Mouse (Mus musculus): ENCODE measurements around the gene U2af2.
"Not testable (repeated sequence)": the region's sequence is repeated elsewhere in the genome, so short reads cannot be mapped to it uniquely, and the experiment has no call there.

Gene U2af2

DNA sequence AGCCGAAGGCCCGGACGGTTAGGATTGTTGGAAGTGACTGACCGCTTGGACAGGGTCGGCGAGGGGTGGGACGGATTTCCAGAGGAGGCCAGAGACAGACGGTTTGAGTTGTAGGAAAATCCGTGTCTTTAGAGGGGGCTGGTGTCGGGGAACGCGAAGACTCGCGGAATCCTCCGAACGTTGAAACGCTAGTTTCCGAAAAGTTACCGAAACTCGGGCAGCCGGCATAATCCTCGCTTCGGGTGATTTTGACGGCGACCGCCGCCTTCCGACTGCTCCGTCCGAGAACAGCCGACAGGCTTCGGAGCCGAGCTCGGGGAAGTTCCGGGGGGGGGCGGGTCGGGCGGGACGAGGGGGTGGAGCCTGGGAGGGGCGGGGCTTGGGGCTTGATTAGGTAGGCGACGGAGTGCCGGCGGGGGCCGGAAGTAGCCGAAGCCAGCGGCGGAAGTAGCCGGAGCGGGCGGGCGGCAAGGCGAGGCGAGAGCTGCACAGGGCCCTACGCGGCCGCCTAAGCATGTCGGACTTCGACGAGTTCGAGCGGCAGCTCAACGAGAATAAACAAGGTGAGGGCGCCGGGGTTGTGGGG lies at the start of gene U2af2:
U2af2 (plus strand) TSS at position 370 of the 586 bp plus-strand sequence.
- peak; percentile 94 for DNase-seq (ENCODE audit: low spot score)

DNA sequence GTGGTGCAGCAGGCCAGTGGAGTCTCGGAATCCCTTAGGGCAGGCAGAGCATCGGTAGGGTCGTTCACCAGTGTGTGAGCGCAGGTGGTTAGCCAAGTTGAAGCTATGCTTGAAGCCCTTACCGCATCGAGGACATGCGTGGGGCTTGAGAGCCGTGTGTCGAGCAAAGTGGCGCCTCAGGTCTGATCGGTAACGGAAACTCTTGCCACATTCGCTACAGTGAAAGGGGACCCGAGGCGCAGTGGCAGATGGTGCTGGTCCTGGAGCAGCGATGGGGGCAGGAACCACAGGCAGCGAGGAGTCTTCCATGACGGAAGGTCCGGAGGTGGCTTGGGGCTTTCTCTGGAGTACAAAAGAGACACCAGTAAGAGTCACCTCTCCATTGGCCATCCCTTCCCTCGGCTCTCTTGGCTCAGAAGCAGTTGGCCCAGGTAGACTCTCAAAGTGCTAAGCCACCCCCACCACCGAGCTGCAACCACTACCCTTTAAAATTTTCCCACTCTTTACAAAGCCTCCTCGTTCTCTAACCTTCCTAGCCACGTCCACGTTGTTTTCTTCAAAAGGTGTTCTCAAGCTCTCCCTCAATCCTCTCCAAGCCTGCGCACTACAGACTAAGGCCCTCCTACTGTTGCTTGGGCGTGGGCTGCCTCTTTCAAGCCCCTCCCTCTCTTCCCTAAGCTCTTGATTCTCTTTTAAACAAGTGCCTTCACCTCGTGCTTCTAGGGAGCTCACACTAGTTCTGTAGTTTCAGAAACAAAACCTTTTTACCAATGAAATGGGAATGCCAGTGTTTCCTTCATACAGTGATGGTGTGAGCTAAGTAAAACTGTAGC lies 49.0 kb upstream of the U2af2 start:
- no peak for DNase-seq (ENCODE audit: low spot score)

DNA sequence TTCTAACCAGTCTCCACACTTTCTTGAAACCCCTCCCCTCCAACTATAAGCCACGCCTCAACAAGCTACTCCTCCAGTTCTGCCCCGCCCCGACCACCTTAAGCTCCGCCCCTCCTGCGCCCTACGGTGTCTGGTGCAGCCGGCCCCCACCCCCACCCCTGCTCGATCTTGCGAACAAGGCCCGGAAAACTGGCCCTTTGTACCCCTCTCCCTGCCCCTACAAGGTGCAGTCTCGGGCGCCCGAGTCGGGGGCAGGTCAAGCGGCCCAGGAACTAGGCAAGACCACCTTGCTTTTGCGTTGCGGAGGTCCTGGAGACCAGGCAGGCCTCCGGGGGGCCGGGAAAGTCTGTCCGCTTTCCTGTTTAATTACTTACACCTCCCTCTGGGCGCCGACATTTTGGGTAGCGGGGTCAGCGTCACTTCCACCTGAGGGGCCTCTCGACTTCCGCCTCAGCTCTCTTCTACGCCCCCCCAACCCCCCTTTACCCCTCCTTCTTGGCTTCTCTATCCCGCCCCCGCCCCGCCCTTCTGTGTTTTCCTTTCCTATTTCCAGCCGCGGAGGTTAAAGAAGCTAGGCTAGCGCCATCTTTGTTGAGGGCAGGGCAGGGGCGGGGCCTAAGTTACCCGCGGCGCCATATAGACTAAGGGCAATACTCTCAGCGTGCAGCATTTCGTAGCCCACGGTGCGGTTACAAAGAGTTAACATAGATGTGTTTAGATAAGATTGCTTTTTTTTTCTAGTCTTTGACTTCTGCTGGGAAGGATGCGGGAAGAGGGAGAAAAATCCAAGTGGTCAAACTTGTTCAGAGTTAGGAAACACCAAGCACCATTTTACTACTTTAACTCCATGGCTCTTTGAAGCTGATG lies 47.5 kb upstream of the U2af2 start, which contains the start of the genes Zfp524 and Fiz1:
Zfp524 (plus strand) TSS at position 165 of the 867 bp plus-strand sequence.
Fiz1 (minus strand) TSS at position 447 of the 867 bp plus-strand sequence.
- DNase-seq (ENCODE audit: low spot score): peak; percentile 98

DNA sequence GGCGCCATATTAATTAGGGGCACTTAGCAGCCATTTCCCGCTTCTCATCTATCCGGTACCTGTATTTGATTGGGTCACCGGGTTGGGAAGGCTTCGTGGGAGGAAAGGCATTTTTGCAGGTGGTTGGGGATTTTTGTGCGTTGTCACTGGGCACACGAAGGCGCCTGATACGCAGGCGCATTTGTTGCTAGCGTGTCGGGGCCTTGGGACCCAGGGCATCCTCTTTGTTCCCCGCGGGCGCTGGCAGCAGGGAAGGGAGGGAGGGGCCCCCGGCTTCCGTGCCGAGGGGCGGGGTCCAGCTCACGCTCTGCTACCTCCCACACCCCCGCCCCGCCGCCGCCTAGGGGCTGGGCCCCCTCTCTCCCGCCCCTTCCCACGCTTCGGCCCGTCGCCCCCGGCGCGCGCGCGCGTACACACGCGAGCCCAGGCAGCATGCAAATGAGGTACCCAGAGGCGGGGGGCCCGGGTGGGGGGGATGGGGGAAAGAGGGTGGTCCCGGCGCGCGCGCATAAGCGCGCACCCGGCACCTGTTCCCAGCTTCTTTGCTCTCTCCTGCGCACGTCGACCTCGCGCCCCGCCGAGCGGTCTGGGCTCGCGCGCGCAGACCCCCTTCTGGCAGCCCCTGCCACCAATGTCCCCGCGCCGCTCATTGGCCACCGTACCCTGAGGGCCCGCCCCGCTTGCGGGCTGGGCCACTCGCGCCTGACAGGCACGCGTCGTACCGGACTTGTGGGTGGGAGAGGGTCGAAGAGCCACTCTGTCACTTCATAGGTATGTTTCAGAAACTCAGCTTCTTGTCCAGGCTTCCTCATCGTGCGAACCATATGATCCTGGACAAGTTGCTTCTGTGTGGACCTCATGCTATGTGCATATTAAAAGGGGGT lies 46.6 kb upstream of the U2af2 start, which contains the start of gene Gm44973:
Gm44973 (plus strand) TSS at position 379 of the 884 bp plus-strand sequence.
- peak; percentile 95 for DNase-seq (ENCODE audit: low spot score)

DNA sequence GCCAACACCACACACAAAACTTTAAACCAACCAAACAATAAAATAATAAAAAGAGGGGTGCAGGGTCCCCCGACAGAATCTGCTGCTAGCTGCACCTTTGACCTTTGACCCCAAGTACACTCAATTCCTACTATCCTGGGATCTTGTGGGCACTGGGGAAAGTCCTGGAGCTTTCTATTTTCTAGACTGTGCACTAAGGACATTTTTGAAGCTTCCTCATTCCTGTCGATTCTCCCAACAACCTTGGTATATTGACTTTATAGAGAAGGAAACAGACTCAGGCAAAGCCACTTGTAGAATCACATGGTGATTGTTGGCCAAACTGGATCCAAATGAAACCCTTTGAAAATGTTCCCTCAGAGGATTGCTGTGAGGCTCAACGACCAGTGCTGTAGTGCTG lies 45.9 kb upstream of the U2af2 start:
- DNase-seq (ENCODE audit: low spot score): no peak

DNA sequence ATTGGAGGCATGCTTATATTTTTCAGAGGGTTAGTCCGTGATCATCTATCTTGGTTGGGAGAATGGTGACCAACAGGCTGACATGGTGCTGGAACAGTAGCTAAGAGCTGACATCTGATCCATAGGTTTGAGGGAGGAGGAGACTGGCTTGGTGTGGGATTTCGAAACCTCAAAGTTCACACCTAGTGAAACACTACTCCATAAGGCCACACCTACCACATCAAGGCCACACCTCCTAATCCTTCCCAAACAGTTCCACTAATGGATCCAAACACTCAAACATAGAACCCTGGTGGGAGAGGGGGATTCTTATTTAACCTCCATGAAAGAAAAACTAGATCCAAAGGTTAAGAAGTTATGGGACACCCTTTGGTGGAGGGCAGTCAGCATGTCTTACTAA lies 45.0 kb upstream of the U2af2 start:
- DNase-seq (ENCODE audit: low spot score): no peak

DNA sequence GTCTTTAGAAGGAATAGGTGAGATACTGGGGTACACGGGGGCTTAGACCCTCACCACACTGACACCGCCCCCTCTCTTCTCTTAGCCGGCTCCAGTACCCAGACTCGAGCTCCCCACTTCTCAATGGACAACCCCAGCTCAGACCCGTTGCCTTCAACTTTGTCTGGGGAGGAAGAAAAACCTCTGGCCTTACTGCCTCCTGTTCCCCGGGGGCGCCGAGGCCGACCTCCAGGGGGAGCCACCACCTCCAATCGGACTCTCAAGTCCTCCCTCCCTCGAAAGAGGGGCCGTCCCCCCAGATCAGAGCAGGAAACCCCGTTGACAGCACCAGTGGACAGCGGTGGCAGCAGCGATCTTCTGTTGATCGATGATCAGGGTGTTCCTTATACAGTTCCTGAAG lies 44.6 kb upstream of the U2af2 start:
- DNase-seq (ENCODE audit: low spot score): no peak

DNA sequence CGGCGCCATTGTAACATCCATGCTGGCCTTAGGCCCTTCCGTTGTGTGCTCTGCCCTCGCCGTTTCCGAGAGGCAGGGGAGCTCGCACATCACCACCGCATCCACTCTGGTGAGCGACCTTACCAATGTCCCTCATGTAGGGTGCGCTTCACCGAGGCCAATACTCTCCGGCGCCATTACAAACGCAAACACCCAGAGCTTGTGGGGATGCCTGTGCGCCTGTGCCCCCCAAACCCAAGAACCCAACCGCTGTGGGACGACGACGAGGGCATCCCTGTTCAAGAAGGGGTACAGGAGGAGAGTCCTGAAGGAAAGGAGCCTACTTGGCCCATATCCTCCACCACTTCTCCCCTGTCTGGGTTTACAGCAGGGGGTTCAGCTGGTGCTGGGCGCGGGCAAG lies 44.0 kb upstream of the U2af2 start:
- no peak for DNase-seq (ENCODE audit: low spot score)

DNA sequence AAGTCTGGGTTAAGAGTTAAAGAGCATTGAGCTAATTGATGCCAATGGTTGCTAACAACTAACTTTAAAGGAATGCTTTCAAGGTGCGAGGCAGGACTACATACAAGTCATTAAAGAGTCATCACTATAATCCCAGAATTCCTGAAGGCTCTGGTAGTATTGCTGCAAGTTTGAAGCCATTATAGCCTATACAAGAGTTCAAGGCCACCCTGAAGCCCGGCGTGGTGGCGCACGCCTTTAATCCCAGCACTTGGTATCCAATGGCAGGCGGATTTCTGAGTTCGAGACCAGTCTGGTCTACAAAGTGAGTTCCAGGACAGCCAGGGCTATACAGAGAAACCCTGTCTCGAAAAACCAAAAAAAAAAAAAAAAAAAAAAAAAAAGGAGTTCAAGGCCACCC lies 42.4 kb upstream of the U2af2 start:
- not testable (repeated sequence) for DNase-seq (ENCODE audit: low spot score)

DNA sequence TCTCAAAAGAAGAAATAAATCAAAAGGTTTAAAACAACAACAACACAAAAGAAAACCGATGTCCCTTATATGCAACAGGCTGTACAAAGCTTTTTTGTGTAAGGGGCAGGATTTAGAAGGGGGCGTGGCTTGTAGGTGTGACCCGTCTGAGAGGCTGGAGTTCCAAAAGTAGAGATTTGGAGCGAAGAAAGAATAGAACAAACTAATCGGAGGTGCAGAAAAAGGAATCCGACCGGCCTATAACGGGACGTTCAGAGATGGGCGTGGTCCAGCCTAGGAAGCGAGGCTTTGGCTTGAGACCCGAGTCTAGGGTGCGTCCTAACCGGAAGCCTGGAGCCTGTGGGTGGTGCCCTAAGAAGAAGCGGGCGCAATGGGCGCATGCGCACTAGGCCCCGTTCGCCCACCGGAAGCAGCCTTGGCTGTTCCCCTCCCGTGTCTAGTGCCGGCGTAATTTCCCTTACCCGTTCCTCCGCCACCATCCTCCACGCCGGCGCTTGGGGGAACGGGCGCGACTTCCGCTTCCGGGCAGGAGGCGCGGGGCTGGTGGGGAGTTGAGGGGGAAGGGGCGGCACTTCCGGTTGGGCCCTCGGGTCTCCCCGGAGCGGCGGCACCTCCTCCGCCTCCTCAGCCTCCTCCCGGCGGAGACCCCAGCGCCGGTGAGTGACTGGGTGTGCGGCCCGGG lies 41.8 kb upstream of the U2af2 start, which contains the start of the genes Zfp865 and Ccdc106:
Zfp865 (plus strand) TSS at position 377 of the 682 bp plus-strand sequence.
Ccdc106 (plus strand) TSS at position 554 of the 682 bp plus-strand sequence.
- peak; percentile 99 for DNase-seq (ENCODE audit: low spot score)

DNA sequence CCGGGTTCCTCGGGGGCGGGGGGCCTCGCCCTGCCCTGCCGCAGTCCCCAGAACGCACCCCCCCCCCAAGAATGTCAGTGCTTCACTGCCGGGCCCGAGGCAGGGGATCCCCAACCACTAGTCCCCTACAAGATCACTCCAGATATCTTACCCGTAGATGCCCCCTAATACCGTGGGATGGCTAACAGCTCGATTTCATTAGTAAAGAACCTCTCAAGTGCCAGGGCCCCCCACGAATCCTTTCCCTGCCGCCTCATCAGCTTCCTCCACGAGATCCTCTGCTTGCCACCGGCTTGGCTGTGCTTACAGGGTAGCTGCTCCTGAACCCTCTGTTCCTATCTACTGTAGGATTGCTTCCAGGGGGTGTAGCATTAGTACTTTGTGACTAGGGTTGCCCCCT lies 41.3 kb upstream of the U2af2 start:
- DNase-seq (ENCODE audit: low spot score): no peak

DNA sequence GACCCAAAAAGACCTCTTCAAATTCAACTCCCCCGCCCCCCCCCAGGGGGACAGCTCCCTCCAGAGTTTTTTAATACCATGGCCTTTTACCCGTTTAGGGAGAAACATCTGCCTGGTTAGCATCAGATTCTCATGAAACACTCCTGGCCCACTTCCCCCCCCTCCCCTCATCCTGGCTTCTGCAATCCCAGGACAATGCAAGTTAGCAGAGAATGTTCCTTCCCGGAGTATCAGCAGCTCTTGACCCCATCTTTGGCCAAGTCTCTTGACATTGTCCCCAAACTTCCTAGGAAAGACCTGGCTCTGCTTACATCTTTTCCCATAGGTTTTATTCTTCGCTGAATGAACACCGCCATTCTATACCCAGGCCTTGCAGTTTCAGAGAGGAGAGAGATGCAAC lies 40.7 kb upstream of the U2af2 start:
- no peak for DNase-seq (ENCODE audit: low spot score)

DNA sequence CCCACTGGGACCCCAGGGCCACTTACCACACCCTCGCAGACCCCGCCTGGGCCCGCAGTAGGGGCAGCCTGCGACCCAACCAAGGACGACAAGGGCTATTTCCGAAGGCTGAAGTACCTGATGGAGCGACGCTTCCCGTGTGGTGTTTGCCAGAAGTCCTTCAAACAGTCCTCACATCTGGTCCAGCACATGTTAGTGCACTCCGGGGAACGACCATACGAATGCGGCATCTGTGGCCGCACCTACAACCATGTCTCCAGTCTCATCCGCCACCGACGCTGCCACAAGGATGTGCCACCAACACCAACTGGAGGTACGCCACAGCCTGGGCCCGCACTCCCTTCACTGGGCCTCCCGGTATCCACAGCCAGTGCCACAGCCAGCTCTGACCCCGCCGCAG lies 32.4 kb upstream of the U2af2 start:
- DNase-seq (ENCODE audit: low spot score): no peak

DNA sequence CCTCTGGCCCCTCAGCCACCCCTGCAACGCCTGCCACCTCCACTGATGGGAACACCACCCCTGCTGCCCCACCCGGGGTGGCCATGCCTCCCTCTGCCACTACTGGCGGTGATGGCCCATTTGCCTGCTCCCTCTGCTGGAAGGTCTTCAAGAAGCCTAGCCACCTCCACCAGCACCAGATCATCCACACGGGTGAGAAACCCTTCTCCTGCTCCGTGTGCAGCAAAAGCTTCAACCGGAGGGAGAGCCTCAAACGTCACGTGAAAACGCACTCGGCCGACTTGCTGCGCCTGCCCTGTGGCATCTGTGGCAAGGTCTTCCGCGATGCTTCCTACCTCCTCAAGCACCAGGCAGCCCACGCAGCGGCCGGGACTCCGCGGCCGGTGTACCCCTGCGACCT lies 32.0 kb upstream of the U2af2 start:
- no peak for DNase-seq (ENCODE audit: low spot score)

DNA sequence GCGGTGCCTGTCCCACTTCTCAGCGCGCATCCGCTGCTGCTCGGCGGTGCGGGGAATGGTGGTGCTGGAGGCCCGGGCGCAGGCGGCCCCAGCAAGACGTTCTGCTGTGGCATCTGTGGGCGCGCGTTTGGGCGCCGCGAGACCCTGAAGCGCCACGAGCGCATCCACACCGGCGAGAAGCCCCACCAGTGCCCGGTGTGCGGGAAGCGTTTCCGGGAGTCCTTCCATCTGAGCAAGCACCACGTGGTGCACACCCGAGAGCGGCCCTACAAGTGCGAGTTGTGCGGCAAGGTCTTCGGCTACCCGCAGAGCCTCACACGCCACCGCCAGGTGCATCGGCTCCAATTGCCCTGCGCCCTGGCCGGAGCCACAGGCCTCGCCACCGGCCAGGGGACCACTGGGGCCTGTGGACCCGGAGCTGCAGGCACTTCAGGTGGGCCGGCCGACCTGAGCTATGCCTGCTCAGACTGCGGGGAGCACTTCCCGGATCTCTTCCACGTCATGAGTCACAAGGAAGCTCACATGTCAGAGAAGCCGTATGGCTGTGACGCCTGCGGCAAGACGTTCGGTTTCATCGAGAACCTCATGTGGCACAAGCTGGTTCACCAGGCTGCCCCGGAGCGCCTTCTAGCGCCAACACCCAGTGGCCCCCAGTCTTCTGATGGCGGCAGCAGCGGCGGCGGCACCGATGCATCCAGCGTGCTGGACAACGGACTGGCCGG lies 31.2 kb upstream of the U2af2 start:
- DNase-seq (ENCODE audit: low spot score): no peak

DNA sequence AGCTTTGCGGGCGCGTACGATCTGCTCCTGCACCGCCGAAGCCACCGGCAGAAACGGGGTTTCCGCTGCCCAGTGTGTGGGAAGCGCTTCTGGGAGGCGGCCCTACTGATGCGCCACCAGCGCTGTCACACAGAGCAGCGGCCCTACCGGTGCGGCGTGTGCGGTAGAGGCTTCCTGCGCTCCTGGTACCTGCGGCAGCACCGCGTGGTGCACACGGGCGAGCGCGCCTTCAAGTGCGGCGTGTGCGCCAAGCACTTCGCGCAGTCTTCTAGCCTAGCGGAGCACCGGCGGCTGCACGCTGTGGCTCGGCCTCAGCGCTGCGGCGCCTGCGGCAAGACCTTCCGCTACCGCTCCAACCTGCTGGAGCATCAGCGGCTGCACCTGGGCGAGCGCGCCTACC lies 30.4 kb upstream of the U2af2 start:
- no peak for DNase-seq (ENCODE audit: low spot score)

DNA sequence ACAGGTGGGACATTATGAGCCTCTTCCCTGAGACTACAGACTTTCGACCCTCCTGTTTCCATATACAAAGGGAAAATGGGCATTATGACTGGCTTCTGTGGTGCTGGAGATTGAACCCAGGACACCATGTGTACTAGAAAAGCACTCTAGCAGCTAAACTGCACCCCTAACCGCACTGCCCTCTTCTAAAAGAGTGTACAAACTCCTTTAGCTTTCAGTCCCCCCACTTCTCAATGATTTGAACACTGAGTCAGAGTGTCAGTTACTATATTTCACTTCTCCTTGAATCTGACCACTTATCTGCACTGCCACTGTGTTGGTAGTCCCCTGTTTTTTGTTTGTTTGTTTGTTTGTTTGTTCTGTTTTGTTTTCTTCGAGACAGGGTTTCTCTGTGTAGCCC lies 28.1 kb upstream of the U2af2 start, which contains the start of gene 4632433K11Rik:
4632433K11Rik (plus strand) TSS at position 301 of the 400 bp plus-strand sequence.
- no peak for DNase-seq (ENCODE audit: low spot score)

DNA sequence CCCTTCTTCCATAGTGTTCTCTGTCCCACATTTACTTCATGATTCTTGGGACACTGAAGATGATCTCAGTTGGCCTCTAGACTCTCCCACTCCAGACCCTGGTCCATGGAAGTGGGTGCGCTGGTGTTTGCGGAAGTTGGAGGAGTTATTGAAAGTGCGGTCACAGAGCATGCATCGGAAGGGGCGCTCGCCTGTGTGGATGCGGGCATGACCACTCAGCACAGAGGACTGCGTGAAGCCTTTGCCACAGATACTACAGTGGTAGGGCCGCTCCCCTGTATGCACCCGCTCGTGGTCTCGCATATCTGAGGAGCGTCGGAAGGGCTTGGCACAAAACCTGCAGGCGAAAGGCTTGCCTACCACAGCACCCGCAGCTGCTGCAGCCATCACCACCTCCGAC lies 26.3 kb upstream of the U2af2 start:
- DNase-seq (ENCODE audit: low spot score): no peak

DNA sequence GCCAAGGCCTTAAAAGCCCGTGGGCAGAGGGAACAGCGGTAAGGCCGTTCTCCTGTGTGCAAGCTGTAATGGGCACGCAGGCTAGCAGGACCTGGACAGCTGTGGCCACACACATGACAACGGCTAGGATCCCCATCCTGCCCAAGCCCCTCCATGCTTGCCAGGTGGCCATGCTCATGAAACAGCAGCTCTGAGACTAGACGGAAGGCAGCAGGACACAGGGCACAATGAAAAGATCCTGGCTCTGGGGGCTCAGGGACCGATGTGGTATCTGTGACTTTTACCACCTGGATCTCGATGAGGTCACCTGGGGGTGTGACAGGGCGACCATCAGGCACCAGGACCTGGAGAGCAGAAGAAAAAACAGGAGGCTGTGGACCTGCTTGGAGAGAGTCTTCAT lies 25.8 kb upstream of the U2af2 start:
- DNase-seq (ENCODE audit: low spot score): no peak

DNA sequence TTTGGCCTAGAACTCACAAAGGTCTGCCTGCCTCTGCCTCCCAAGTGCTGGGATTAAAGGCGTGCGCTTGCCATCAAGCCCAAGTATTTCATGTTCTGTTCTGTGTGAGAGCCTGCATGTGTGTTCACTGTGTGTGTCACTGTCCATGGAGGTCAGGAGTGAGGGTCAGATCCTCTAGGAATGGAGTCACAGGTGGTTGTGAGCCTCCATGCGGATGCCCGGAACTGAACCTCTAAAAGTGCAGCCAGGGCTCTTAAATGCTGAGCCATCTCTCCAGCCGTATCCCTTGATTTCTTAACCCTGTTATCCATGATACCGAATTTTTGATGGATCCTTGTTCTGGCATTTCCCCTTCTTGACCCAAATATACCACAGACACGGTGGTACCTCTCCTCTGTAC lies 24.9 kb upstream of the U2af2 start:
- no peak for DNase-seq (ENCODE audit: low spot score)
